29 mouse cellular contexts compared by ENCODE assay signal in the genomic region with DNA sequence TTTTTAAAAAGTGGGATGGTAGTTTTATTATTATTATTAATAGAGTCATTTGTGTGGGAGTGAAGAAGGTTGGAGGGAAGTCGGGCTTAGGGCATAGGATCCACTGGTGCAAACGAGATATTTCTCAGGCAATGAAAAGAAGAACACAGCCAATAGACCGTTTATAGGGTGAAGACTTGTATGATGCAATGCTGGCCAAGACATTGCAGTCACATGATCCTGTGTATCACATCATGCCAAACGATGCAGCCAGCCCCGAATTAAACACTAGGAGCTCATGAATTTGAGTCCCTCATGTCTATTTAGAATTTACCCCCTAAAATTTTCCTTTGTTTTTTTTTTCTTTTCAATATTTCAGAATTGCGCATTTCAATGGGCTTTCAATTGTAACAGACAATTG. TPM values are rescaled to one million over a fixed set of nuclear protein-coding genes. Genes with fewer than 3 reads are reported as not detected.
"Had no signal": no experiment of that assay in that cellular context is flagged by ENCODE, and none has a peak within 500 bp of the region (broad histone marks: within the 10 kb centered on the region; RNA-seq: fewer than 3 reads in every experiment).

No protein-coding gene starts in this region.

- H3K9ac ChIP-seq: liver, embryonic 13.5 days; midbrain, embryonic 13.5 days had no signal

- H3K4me3 ChIP-seq: liver, embryonic 13.5 days; megakaryocyte, embryonic 14.5 days; midbrain, embryonic 10.5 days; midbrain, embryonic 13.5 days had no signal

- H3K36me3 ChIP-seq: liver, embryonic 13.5 days; midbrain, embryonic 10.5 days; midbrain, embryonic 13.5 days had no signal

- H3K27me3 ChIP-seq: liver, embryonic 13.5 days; megakaryocyte, embryonic 14.5 days; midbrain, embryonic 13.5 days had no signal

- DNase-seq: kidney, adult 9 months; kidney, postnatal 14 days; kidney, postnatal 4 days; layer of hippocampus, adult 9-11 months; liver, embryonic 13.5 days; lung, adult 2 months; lung, postnatal 36 days; thymus, postnatal 25 days had no signal

- H3K27ac ChIP-seq: liver, embryonic 13.5 days; midbrain, embryonic 10.5 days; midbrain, embryonic 13.5 days had no signal

- H3K4me1 ChIP-seq: megakaryocyte, embryonic 14.5 days; midbrain, embryonic 13.5 days had no signal

- H3K9me3 ChIP-seq: liver, embryonic 13.5 days; midbrain, embryonic 10.5 days; midbrain, embryonic 13.5 days had no signal

RNA-seq across cellular contexts. Expression of gene Tnp1, which starts 13.0 kb away (rescaled TPM):
- total RNA-seq: layer of hippocampus, adult 18-20 months; layer of hippocampus, postnatal 25 days; left cerebral cortex, adult 18-20 months; left cerebral cortex, postnatal 10 days; left cerebral cortex, postnatal 36 days; liver, adult 2 months had no signal
- polyA plus RNA-seq: kidney, embryonic 16.5 days; limb, embryonic 11.5 days; limb, embryonic 14.5 days; liver, adult 2 months; liver, embryonic 13.5 days; liver, embryonic 16.5 days; lung, adult 2 months; lung, embryonic 16.5 days; midbrain, embryonic 10.5 days; midbrain, embryonic 13.5 days; midbrain, embryonic 16.5 days; neural tube, embryonic 11.5 days; neural tube, embryonic 14.5 days; small intestine, adult 2 months; spleen, adult 2 months; stomach, embryonic 16.5 days; thymus, postnatal 0 days had no signal
